Mouse (Mus musculus) lung, postnatal 0 days (tissue): Measurements from ENCODE around the gene Pgd.

Experiments used
- CTCF ChIP-seq: IDR thresholded peaks from 2 replicates; pipeline ENCODE4 v1.5.1; 2016; ENCODE audit warnings: antibody characterized with exemption, mild to moderate bottlenecking
- EP300 ChIP-seq: IDR thresholded peaks from 2 replicates; pipeline ENCODE4 v1.6.1; 2016; ENCODE audit warnings: antibody characterized with exemption, mild to moderate bottlenecking, control low read depth

DNA sequence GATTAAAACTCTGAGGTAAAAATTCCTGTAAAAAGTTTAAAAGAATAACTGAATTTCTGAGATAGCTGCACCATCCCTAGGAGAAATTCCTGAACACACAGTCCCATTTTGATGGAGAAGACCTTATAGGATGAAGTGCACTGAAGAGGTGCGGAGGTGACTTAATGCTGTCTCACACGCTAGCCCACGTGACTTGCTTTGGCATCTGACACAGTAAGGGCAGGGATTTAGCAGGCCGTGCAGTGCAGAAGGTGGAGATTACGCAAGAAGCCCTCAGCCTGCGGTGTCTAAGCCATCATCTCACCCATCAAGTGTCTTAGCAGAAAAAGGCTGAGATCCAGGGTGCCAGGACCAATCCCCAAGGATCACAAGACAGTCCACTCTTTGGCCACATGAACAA, 5.4 kb downstream of the Pgd start:
- no peak for TF ChIP-seq EP300
- no peak for TF ChIP-seq CTCF
